Mouse (Mus musculus) hindbrain, embryonic 12.5 days (tissue): Measurements from ENCODE around the gene March11. TPM values are rescaled to one million over a fixed set of nuclear protein-coding genes. Genes with fewer than 3 reads are reported as not detected.

Experiments
- ATAC-seq: fragments of 200-750 bp; cut with Nextera tagmentation; 2 replicates; pipeline ENCODE4 v1.8.0; 2017; ENCODE audit warnings: moderate TSS enrichment; ENCODE audit not compliant: low FRiP score
- H3K27ac ChIP-seq: fragments of 300-500 bp; sonication (generic); 2 replicates; pipeline ENCODE4 v1.5.1; 2016; ENCODE audit warnings: mild to moderate bottlenecking
- H3K27me3 ChIP-seq: fragments of 300-500 bp; sonication (generic); 2 replicates; pipeline ENCODE4 v1.6.1; 2016; ENCODE audit warnings: mild to moderate bottlenecking
- H3K36me3 ChIP-seq: fragments of 300-500 bp; sonication (generic); 2 replicates; pipeline ENCODE4 v1.6.1; 2016; ENCODE audit warnings: mild to moderate bottlenecking
- H3K4me1 ChIP-seq: fragments of 300-500 bp; sonication (generic); 2 replicates; pipeline ENCODE4 v1.6.1; 2016
- H3K4me2 ChIP-seq: fragments of 300-500 bp; sonication (generic); replicated peaks from 2 replicates; pipeline ENCODE4 v1.6.1; 2016; ENCODE audit warnings: mild to moderate bottlenecking
- H3K4me3 ChIP-seq: fragments of 300-500 bp; sonication (generic); 2 replicates; pipeline ENCODE4 v1.5.1; 2016; ENCODE audit warnings: mild to moderate bottlenecking
- H3K9ac ChIP-seq: fragments of 300-500 bp; sonication (generic); 2 replicates; pipeline ENCODE4 v1.6.1; 2016; ENCODE audit warnings: mild to moderate bottlenecking, moderate library complexity
- H3K9me3 ChIP-seq: fragments of 300-500 bp; sonication (generic); replicated peaks from 2 replicates; pipeline ENCODE4 v1.6.1; 2016; ENCODE audit warnings: mild to moderate bottlenecking
- WGBS: fragments of 180-500 bp; shearing (Covaris S2); methylation state at CpG from one replicate; pipeline ENCODE4 v1.1.7; 2016; 5-methylcytosine and 5-hydroxymethylcytosine counted together
- polyA plus RNA-seq: library from polyadenylated mRNA; unstranded; fragments of >200 nt; fragmentation: Nextera tagmentation; extraction: Ambion mirVana; gene quantifications from 2 replicates; pipeline ENCODE4 v1.2.1, GENCODE M21; 2016

Gene March11
- 3.3 and 6.1 TPM in 2 replicates for polyA plus RNA-seq

- peak; percentile 95 for ATAC-seq
- WGBS: under 1% methylated on average over 54 of the region's 56 CpGs
- Histone ChIP-seq H3K4me1 (peaks cover 3% of the 10 kb centered on the region; the same call in 1 of the 2 replicates), H3K4me2 (peak within 1 kb of the TSS; percentile 96), H3K27me3 (peaks cover 14% of the 10 kb centered on the region; the same call in 1 of the 2 replicates), H3K9ac (peak within 1 kb of the TSS; percentile 74), H3K4me3 (peak within 1 kb of the TSS; percentile 72), H3K9me3 (no peaks in the 10 kb centered on the region), H3K27ac (peak within 1 kb of the TSS; percentile 84), H3K36me3 (no peaks in the 10 kb centered on the region)
Measured at GRCm38 (mm10) chr15:26308629-26309230, at the start of gene March11. Gene March11, plus strand, starts transcription at chr15:26309048.

DNA sequence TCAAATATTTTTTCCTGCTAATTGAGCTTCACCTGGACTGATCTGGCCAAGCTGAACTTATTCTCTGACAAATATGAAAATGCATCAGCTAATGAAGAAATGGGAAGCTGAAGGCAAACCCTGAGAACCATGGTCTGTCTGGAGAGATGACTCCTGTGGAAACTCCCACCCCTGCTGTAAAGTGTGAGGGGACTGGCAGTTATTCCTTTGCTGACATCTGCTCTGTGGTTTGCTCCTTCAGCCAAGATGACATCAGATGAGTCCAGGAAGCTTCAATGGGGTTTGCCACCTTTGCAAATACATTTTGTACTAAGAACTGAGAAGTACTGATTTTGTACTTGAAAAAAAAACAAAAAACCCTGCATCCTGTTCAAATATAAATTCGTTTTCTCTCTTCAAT is 46.5 kb upstream of the March11 start:
- ATAC-seq: no peak
- WGBS: 69% methylated on average over 1 of the region's 1 CpGs
- no peaks in the 10 kb centered on the region for H3K27me3 ChIP-seq
- no peak overlapping the region for H3K4me2 ChIP-seq
- no peak overlapping the region for H3K9ac ChIP-seq
- no peak overlapping the region for H3K27ac ChIP-seq
- no peaks in the 10 kb centered on the region for H3K9me3 ChIP-seq
- no peak overlapping the region for H3K4me3 ChIP-seq
- H3K4me1 ChIP-seq: no peaks in the 10 kb centered on the region
- no peaks in the 10 kb centered on the region for H3K36me3 ChIP-seq

DNA sequence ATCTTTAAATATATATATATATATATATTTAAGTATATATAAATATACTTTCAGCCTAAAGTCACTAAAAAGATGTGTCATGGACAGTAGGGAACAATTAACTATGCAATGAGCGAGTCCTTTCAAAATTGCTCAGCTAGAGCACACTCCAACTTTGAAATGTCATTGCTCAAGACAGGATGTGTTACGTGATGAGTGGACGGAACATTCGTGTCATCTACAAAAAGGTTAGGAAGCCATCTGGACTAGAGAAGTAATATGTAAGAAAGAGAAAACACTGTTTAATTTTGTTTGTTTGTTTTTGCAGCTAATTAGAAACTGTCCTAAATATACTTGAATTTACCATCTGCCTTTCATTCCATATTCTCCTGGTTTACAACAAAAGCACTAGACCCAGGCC is 39.3 kb upstream of the March11 start:
- Histone ChIP-seq H3K27me3 (no peaks in the 10 kb centered on the region), H3K36me3 (no peaks in the 10 kb centered on the region), H3K4me1 (no peaks in the 10 kb centered on the region), H3K9ac (no peak overlapping the region), H3K9me3 (no peaks in the 10 kb centered on the region), H3K27ac (no peak overlapping the region), H3K4me2 (no peak overlapping the region), H3K4me3 (no peak overlapping the region)
- WGBS: 90% methylated on average over 4 of the region's 4 CpGs
- ATAC-seq: no peak

DNA sequence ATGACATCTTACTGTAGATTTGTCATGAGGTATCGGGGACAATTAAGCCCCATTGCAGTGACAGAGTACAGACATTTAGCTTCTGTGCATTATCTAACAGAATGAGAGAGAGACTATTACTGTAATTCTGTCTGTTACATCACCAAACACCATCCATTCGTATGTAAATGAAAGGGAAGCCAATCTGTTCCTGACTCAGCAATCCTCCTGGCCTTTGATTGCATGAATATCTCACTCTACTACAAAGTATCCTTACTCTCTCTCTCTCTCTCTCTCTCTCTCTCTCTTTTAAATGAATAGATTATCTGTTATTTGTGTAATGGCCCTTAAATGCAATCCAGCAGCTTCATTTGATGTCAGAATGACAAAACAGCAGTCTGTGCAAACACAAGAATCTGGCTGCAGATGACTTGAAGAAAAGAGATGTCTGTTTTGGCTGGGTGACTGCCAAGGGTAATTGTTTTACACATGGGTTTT is 32.8 kb upstream of the March11 start:
- no peak overlapping the region for H3K4me2 ChIP-seq
- no peak overlapping the region for H3K9ac ChIP-seq
- H3K27ac ChIP-seq: no peak overlapping the region
- no peaks in the 10 kb centered on the region for H3K9me3 ChIP-seq
- WGBS: 66% methylated on average over 2 of the region's 2 CpGs
- ATAC-seq: no peak; the same call in 1 of the 2 replicates
- no peaks in the 10 kb centered on the region for H3K4me1 ChIP-seq
- no peak overlapping the region for H3K4me3 ChIP-seq
- no peaks in the 10 kb centered on the region for H3K27me3 ChIP-seq
- H3K36me3 ChIP-seq: no peaks in the 10 kb centered on the region

DNA sequence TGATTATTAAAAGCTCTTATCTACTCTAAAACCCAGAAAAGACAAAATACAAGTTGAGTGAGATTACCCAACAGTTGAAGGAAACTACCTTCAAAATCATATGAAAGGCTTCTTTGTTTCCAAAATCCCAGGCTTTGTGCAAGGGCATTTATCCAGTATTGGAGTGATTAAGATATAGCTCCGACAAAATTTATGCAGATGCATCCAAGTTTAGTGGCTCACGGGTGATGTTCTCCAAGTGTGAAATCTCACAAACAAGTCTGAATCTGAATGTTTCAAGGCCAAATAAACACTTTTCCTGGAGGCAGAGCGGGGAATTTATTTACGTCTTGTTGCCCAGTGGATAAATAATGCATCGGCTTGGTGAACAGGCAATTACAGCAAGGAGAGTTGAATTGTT is 32.2 kb upstream of the March11 start:
- H3K4me1 ChIP-seq: no peaks in the 10 kb centered on the region
- no peaks in the 10 kb centered on the region for H3K36me3 ChIP-seq
- no peak overlapping the region for H3K4me3 ChIP-seq
- no peak overlapping the region for H3K9ac ChIP-seq
- WGBS: 85% methylated on average over 5 of the region's 5 CpGs
- H3K9me3 ChIP-seq: no peaks in the 10 kb centered on the region
- no peak overlapping the region for H3K4me2 ChIP-seq
- no peaks in the 10 kb centered on the region for H3K27me3 ChIP-seq
- ATAC-seq: no peak
- H3K27ac ChIP-seq: no peak overlapping the region

- WGBS: 72% methylated on average over 4 of the region's 4 CpGs
- Histone ChIP-seq H3K4me3 (no peak overlapping the region), H3K27ac (no peak overlapping the region), H3K36me3 (no peaks in the 10 kb centered on the region), H3K27me3 (no peaks in the 10 kb centered on the region), H3K4me1 (no peaks in the 10 kb centered on the region), H3K9me3 (no peaks in the 10 kb centered on the region), H3K9ac (no peak overlapping the region), H3K4me2 (no peak overlapping the region)
- no peak for ATAC-seq
Measured at GRCm38 (mm10) chr15:26291871-26292270, 17.0 kb upstream of the March11 start.

GRCm38 (mm10) chr15:26292811-26293210 is 16.0 kb upstream of the March11 start:
- Histone ChIP-seq H3K9ac (no peak overlapping the region), H3K4me3 (no peak overlapping the region), H3K4me1 (no peaks in the 10 kb centered on the region), H3K9me3 (no peaks in the 10 kb centered on the region), H3K27ac (no peak overlapping the region), H3K27me3 (no peaks in the 10 kb centered on the region), H3K4me2 (no peak overlapping the region), H3K36me3 (no peaks in the 10 kb centered on the region)
- WGBS: 56% methylated on average over 2 of the region's 2 CpGs
- ATAC-seq: peak; percentile 50; the same call in 1 of the 2 replicates

DNA sequence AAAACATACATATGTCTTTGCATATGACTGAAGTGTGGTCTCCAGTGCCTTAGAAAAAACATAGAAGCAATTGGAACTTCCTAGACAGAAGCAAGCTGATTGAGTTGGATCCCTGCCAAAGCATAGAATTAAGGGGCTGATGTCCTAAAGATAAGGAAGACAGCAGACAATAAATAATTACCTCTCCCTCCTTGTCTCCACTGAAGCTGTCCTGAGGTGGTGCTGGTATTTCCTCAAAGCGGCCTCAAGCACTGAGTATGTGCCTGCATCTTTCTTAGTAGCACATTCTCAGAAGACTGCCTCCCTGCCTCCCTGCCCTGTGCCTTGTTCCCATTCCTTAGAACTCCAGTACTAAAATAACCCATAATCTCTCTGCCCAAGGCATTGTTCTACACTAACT is 15.6 kb upstream of the March11 start:
- H3K9me3 ChIP-seq: no peaks in the 10 kb centered on the region
- ATAC-seq: peak; percentile 38; the same call in 1 of the 2 replicates
- H3K27ac ChIP-seq: no peak overlapping the region
- no peaks in the 10 kb centered on the region for H3K36me3 ChIP-seq
- H3K9ac ChIP-seq: no peak overlapping the region
- no peaks in the 10 kb centered on the region for H3K27me3 ChIP-seq
- H3K4me1 ChIP-seq: no peaks in the 10 kb centered on the region
- H3K4me3 ChIP-seq: no peak overlapping the region
- 69% methylated on average over 1 of the region's 1 CpGs for WGBS
- H3K4me2 ChIP-seq: no peak overlapping the region

DNA sequence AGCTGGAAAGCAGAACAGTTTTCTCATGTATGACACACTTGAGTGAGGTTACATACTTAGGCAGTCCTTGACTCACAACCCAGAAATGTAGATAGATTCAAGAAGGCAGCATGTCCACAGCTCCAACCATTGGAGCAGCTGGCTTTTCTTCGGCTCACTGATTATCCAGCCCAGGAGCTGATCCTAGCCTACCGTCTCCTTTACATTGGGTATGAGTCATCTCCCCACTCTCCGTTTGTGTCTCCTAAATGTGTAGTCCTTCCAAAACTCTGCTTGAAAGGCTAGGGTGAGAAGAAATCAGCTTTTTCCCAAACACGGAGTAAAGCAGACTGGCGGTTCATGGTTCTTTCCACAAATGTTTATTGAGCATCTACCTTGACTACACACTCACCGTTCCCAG is 10.2 kb upstream of the March11 start:
- H3K36me3 ChIP-seq: no peaks in the 10 kb centered on the region
- H3K4me3 ChIP-seq: no peak overlapping the region
- no peak overlapping the region for H3K9ac ChIP-seq
- no peak overlapping the region for H3K4me2 ChIP-seq
- H3K27ac ChIP-seq: no peak overlapping the region
- no peaks in the 10 kb centered on the region for H3K9me3 ChIP-seq
- no peaks in the 10 kb centered on the region for H3K4me1 ChIP-seq
- WGBS: 93% methylated on average over 6 of the region's 6 CpGs
- no peaks in the 10 kb centered on the region for H3K27me3 ChIP-seq
- no peak for ATAC-seq

- H3K9me3 ChIP-seq: no peaks in the 10 kb centered on the region
- WGBS: under 1% methylated on average over 56 of the region's 62 CpGs
Measured at GRCm38 (mm10) chr15:26309291-26309931, 563 bp downstream of the March11 start.

GRCm38 (mm10) chr15:26319866-26320265 is 11.0 kb downstream of the March11 start:
- no peaks in the 10 kb centered on the region for H3K4me1 ChIP-seq
- H3K9ac ChIP-seq: no peak overlapping the region
- ATAC-seq: no peak
- H3K4me2 ChIP-seq: no peak overlapping the region
- no peak overlapping the region for H3K27ac ChIP-seq
- no peak overlapping the region for H3K4me3 ChIP-seq
- 84% methylated on average over 2 of the region's 2 CpGs for WGBS
- H3K36me3 ChIP-seq: no peaks in the 10 kb centered on the region
- H3K27me3 ChIP-seq: no peaks in the 10 kb centered on the region
- H3K9me3 ChIP-seq: no peaks in the 10 kb centered on the region

More at GRCm38 (mm10) chr15:26309291-26309931, 563 bp downstream of the March11 start:
- Histone ChIP-seq H3K27me3 (peaks cover 14% of the 10 kb centered on the region; the same call in 1 of the 2 replicates), H3K4me1 (peaks cover 3% of the 10 kb centered on the region; the same call in 1 of the 2 replicates), H3K4me3 (peak overlapping the region; percentile 72), H3K36me3 (no peaks in the 10 kb centered on the region), H3K27ac (peak overlapping the region; percentile 84), H3K9ac (peak overlapping the region; percentile 74), H3K4me2 (peak overlapping the region; percentile 96)
- peak; percentile 68 for ATAC-seq

DNA sequence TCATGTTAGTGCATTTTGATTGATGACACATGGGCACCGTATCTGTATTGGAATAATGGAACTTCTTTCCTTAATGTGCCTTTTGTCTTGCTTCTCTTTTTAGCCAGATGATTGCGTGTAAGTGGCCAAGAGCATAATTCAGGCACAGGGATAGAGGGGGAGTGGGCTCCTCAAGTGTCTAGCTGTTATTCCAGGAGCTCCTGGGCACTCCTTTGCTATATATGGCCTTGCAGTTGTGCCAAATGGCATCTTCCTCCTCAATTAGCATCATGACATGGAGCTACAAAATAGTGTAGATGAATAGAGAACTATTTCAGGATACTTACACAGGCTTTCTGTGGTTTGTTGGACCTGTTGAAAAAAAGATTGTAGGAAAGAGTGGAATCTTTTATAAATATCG is 11.6 kb downstream of the March11 start:
- WGBS: 87% methylated on average over 3 of the region's 3 CpGs
- no peak for ATAC-seq
- Histone ChIP-seq H3K4me1 (no peaks in the 10 kb centered on the region), H3K27ac (no peak overlapping the region), H3K4me3 (no peak overlapping the region), H3K27me3 (no peaks in the 10 kb centered on the region), H3K36me3 (no peaks in the 10 kb centered on the region), H3K4me2 (no peak overlapping the region), H3K9me3 (no peaks in the 10 kb centered on the region), H3K9ac (no peak overlapping the region)

- no peak overlapping the region for H3K9ac ChIP-seq
- H3K27ac ChIP-seq: no peak overlapping the region
- ATAC-seq: no peak
- no peak overlapping the region for H3K4me3 ChIP-seq
- no peaks in the 10 kb centered on the region for H3K9me3 ChIP-seq
- H3K4me2 ChIP-seq: no peak overlapping the region
- H3K27me3 ChIP-seq: no peaks in the 10 kb centered on the region
- 72% methylated on average over 4 of the region's 4 CpGs for WGBS
- no peaks in the 10 kb centered on the region for H3K4me1 ChIP-seq
- no peaks in the 10 kb centered on the region for H3K36me3 ChIP-seq
Measured at GRCm38 (mm10) chr15:26322804-26323203, 14.0 kb downstream of the March11 start.
